Mouse (Mus musculus): ENCODE results near the gene BC024978.

Gene BC024978

DNA sequence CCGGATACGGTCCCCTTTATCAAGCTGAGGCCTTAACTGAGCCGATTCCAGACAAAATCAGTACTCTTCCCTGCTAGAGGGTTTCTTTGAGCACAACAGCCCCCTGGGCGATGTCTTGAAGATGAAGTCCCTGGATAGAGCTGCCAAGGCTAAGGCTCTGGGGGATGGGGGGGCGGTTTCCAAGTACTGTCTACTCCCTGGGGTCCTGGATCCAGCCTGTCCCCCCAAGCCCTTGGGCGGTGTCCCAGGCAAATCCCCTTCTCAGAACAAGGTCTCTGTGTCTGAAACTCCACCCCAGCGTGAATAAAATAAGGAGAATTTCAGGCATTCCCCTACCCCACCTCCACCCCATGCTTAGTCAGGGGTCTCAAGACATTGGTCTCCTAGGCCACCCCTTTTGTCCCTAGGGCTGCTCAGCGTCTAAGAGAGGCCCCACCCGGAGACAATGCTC is 63.7 kb downstream of the BC024978 start:
- DNase-seq (ENCODE audit: low read depth), result no peak

DNA sequence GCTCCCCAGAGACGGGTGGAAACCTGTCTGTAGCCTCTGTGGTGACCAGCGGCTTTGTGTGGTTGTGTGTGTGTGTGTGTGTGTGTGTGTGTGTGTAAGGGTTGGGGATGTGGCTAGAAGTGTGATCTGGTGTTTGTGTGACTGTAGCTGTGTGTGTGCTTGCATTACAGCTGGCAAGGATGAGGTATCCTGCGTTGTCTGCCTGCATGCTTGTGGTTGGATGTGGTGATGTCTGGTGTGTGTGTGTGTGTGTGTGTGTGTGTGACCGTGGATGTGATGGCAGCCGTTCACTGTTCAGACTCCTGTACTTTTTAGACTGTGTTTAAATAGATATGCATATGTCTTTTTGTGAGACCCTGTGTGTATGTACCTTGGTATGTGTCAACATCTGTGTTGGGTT is 64.2 kb downstream of the BC024978 start:
- peak; percentile 38 for DNase-seq (ENCODE audit: low read depth)
